Mouse (Mus musculus) ES-Bruce4 (cell line): Measurements from ENCODE around the gene Chic2. TPM values are rescaled to one million over a fixed set of nuclear protein-coding genes. Genes with fewer than 3 reads are reported as not detected.

ENCODE experiments used
- H3K27ac ChIP-seq: 2 replicates; pipeline ENCODE4 v1.5.1; 2012; ENCODE audit warnings: low read length, inconsistent platforms; ENCODE audit not compliant: insufficient read depth
- H3K27me3 ChIP-seq: 2 replicates; pipeline ENCODE4 v1.6.1; 2012; ENCODE audit warnings: mild to moderate bottlenecking, low read length, inconsistent platforms; ENCODE audit not compliant: control insufficient read depth, poor library complexity, insufficient read depth, severe bottlenecking
- H3K36me3 ChIP-seq: 2 replicates; pipeline ENCODE4 v1.6.1; 2012; ENCODE audit warnings: inconsistent platforms, mild to moderate bottlenecking, low read length, moderate library complexity; ENCODE audit not compliant: control insufficient read depth, poor library complexity, insufficient read depth, severe bottlenecking
- H3K4me1 ChIP-seq: one replicate; pipeline ENCODE4 v1.8.1; 2011; ENCODE audit warnings: low read length; ENCODE audit not compliant: control insufficient read depth, insufficient read depth
- H3K4me3 ChIP-seq: 2 replicates; pipeline ENCODE4 v1.5.1; 2011; ENCODE audit warnings: low read depth, mild to moderate bottlenecking, low read length
- H3K9ac ChIP-seq: 2 replicates; pipeline ENCODE4 v1.6.1; 2012; ENCODE audit warnings: low read depth, mild to moderate bottlenecking, inconsistent platforms; ENCODE audit not compliant: poor library complexity, severe bottlenecking
- H3K9me3 ChIP-seq: replicated peaks from 2 replicates; pipeline ENCODE4 v1.6.1; 2012; ENCODE audit warnings: mild to moderate bottlenecking, low read length, inconsistent platforms; ENCODE audit not compliant: control insufficient read depth, poor library complexity, insufficient read depth, severe bottlenecking
- CTCF ChIP-seq: IDR thresholded peaks from one replicate; pipeline ENCODE4 v1.8.1; 2011; ENCODE audit warnings: low read depth, low read length
- EP300 ChIP-seq: IDR thresholded peaks from 2 replicates; pipeline ENCODE4 v1.6.1; 2011; ENCODE audit warnings: low read depth, low read length; ENCODE audit not compliant: insufficient read depth
- POLR2A ChIP-seq: IDR thresholded peaks from one replicate; pipeline ENCODE4 v1.8.1; 2011; ENCODE audit warnings: low read length; ENCODE audit not compliant: insufficient read depth
- polyA plus RNA-seq: library from polyadenylated mRNA; stranded (reverse); fragments of >200 nt; gene quantifications from 2 replicates; pipeline ENCODE4 v1.2.4, GENCODE M21; 2011; ENCODE audit warnings: low read depth; ENCODE audit not compliant: missing spikeins, insufficient read depth, insufficient read length

Gene Chic2
- polyA plus RNA-seq, 1 experiment = 23.7 TPM

DNA sequence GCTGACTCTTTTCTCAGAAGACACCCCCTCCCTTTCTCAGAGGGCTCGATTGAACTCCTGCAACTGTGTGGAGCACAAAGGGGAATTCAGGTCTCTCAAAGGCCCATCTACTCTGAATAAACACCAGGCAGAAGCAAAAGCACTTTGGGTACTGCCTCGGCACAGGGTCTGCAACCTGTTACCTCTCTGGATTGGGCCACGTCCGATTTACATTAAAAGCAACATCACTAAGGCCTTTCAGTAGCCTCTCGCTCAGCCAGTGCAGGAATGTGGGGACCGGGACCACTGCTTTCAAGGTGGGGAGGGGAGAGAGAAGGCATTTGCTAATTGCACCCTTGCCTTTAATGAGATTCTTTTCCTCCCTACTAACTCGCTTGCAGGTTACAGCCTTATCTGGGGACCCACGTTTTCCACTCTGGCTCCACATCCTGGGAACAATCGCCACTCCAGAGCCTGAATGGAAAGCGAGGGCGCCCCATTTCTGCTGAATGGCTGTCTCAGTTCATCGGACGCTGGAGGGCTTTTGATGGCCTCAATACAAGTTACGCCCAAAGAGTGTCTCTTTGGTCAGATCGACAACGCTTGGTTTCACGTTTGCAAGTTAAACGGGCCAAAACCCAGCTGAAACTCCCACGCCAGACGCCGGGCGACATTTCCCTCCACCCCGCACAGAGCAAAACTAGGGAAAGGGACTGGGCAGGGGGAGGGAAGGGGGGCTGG, 26.2 kb upstream of the Chic2 start:
- H3K4me1 ChIP-seq = no peaks in the 10 kb centered on the region
- H3K9ac ChIP-seq = no peak overlapping the region
- H3K4me3 ChIP-seq = no peak overlapping the region
- H3K9me3 ChIP-seq = no peaks in the 10 kb centered on the region
- TF ChIP-seq CTCF (no peak), EP300 (0 out of 2 replicates have a peak, but pooled peaks have one; percentile 32)
- peaks cover 20% of the 10 kb centered on the region for H3K27me3 ChIP-seq
- H3K36me3 ChIP-seq = no peaks in the 10 kb centered on the region
- no peak overlapping the region for H3K27ac ChIP-seq

DNA sequence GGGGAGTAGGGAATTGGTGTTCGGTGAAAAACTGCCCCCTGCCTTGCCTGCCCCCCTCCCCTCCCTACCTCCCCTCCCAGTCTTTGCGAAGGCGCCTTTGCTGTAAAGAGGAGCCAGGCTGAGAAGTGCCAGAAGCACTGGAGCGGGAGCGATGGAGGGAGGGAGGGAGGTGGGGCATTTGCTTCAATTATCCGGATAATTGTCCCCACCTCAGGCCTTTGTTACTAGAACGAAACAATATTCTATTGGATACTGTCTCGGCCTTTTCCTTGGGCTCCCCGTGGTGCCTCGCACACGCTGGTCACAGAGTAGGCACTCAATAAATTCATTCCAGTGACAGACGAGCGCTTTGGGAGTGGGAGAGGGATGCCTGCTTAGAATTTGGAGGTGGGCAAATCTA, 25.6 kb upstream of the Chic2 start:
- no peaks in the 10 kb centered on the region for H3K4me1 ChIP-seq
- H3K27ac ChIP-seq = no peak overlapping the region
- peaks cover 4% of the 10 kb centered on the region; the same call in 1 of the 2 replicates for H3K9me3 ChIP-seq
- no peaks in the 10 kb centered on the region for H3K36me3 ChIP-seq
- H3K9ac ChIP-seq = no peak overlapping the region
- H3K4me3 ChIP-seq = peak overlapping the region; percentile 25; the same call in 1 of the 2 replicates
- TF ChIP-seq POLR2A (no peak), EP300 (no peak), CTCF (no peak)
- H3K27me3 ChIP-seq = peaks cover 14% of the 10 kb centered on the region

GRCm38 (mm10) chr5:75067125-75067756, 22.7 kb upstream of the Chic2 start:
- Histone ChIP-seq H3K9me3 (peaks cover 5% of the 10 kb centered on the region; the same call in 1 of the 2 replicates), H3K36me3 (no peaks in the 10 kb centered on the region), H3K4me3 (peak overlapping the region; percentile 61), H3K27me3 (peaks cover 2% of the 10 kb centered on the region; the same call in 1 of the 2 replicates), H3K9ac (no peak overlapping the region), H3K27ac (no peak overlapping the region), H3K4me1 (no peaks in the 10 kb centered on the region)
- TF ChIP-seq CTCF (no peak), POLR2A (peak; percentile 39), EP300 (0 out of 2 replicates have a peak, but pooled peaks have one; percentile 3)

DNA sequence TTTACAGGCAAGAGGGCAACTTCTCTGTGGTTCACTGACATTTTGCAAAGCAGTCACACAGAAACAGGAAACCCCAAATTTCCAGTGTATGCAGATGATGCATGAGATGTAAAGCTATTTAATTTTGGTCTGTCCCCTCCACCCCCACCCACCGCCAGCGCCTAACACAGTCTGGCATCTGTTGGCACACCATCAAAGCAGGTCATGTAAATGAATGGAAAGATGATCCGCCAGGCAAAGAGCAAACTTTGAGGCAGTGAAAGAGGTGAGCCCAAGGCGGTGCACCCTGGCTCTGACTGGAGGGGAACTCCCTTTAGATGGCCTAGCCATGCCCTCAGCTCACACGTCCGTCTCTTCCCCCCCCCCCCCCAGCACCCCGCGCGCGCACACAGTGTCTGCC, 22.1 kb upstream of the Chic2 start:
- H3K9ac ChIP-seq = no peak overlapping the region
- H3K27me3 ChIP-seq = no peaks in the 10 kb centered on the region; the same call in 1 of the 2 replicates
- TF ChIP-seq CTCF (no peak), EP300 (0 out of 2 replicates have a peak, but pooled peaks have one; percentile 5), POLR2A (no peak)
- peaks cover 5% of the 10 kb centered on the region; the same call in 1 of the 2 replicates for H3K9me3 ChIP-seq
- H3K27ac ChIP-seq = no peak overlapping the region
- no peaks in the 10 kb centered on the region for H3K36me3 ChIP-seq
- H3K4me1 ChIP-seq = no peaks in the 10 kb centered on the region
- peak overlapping the region; percentile 61 for H3K4me3 ChIP-seq

GRCm38 (mm10) chr5:75063177-75063576, 18.6 kb upstream of the Chic2 start:
- no peaks in the 10 kb centered on the region; the same call in 1 of the 2 replicates for H3K27me3 ChIP-seq
- TF ChIP-seq EP300 (no peak), POLR2A (no peak)
- no peak overlapping the region for H3K27ac ChIP-seq
- H3K4me3 ChIP-seq = no peak overlapping the region
- H3K9me3 ChIP-seq = peaks cover 5% of the 10 kb centered on the region; the same call in 1 of the 2 replicates
- no peak overlapping the region for H3K9ac ChIP-seq
- no peaks in the 10 kb centered on the region for H3K36me3 ChIP-seq
- H3K4me1 ChIP-seq = no peaks in the 10 kb centered on the region

GRCm38 (mm10) chr5:75051109-75051508, 6.5 kb upstream of the Chic2 start:
- TF ChIP-seq CTCF = no peak
- TF ChIP-seq EP300 = no peak
- TF ChIP-seq POLR2A = no peak
- Histone ChIP-seq H3K9me3 (no peaks in the 10 kb centered on the region), H3K9ac (no peak overlapping the region), H3K4me1 (no peaks in the 10 kb centered on the region), H3K4me3 (no peak overlapping the region), H3K27ac (no peak overlapping the region), H3K27me3 (no peaks in the 10 kb centered on the region), H3K36me3 (no peaks in the 10 kb centered on the region)
